Mouse (Mus musculus) C2C12 (cell line): ENCODE data around the gene Ube2h.

Experiments
- CTCF ChIP-seq: IDR thresholded peaks from one replicate; pipeline ENCODE4 v1.5.1; 2011; ENCODE audit not compliant: control insufficient read depth, insufficient read depth, insufficient read length
- USF1 ChIP-seq: IDR thresholded peaks from one replicate; pipeline ENCODE4 v1.6.1; 2011; ENCODE audit warnings: low read depth, mild to moderate bottlenecking, control low read depth, moderate library complexity

DNA sequence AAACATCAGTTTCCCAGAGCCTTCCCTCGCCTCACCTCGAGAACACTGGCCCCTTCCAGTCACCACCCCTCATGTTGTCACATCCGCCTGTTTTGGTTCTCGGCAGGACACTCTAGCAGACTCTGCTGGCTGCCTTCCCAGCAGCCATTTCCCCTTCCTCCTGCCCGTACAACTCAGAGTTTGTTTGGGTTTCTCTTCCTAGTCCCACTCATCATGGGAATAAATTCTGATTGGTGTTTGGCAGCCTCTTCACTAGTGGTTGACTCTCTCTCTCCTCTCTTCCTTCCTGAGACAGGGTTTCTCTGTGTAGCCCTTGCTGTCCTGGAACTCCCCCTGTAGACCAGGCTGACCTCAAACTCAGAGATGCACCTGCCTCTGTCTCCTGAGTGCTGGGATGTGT lies 32.6 kb upstream of the Ube2h start:
- TF ChIP-seq CTCF (no peak), USF1 (no peak)
